Mouse (Mus musculus) right cerebral cortex, postnatal 14 days (tissue): ENCODE measurements around the gene Dpysl4.

ENCODE experiments used
- DNase-seq: peaks from one replicate; pipeline ENCODE4 v3.0.0; 2022

Dpysl4 gene

GRCm38 (mm10) chr7:139085629-139086194 lies at the start of gene Dpysl4:
TSS of gene Dpysl4 (plus strand) at chr7:139086001.
- peak; percentile 90 for DNase-seq

- no peak for DNase-seq
Observed at GRCm38 (mm10) chr7:139063406-139063805, 22.4 kb upstream of the Dpysl4 start.

- peak; percentile 79 for DNase-seq
Observed at GRCm38 (mm10) chr7:139068182-139068623, 17.6 kb upstream of the Dpysl4 start.

- no peak for DNase-seq
Observed at GRCm38 (mm10) chr7:139074189-139074588, 11.6 kb upstream of the Dpysl4 start.

GRCm38 (mm10) chr7:139075054-139075794 lies 10.6 kb upstream of the Dpysl4 start:
- no peak for DNase-seq

GRCm38 (mm10) chr7:139077283-139077682 lies 8.5 kb upstream of the Dpysl4 start:
- no peak for DNase-seq

- no peak for DNase-seq
Observed at GRCm38 (mm10) chr7:139078181-139078580, 7.6 kb upstream of the Dpysl4 start.

GRCm38 (mm10) chr7:139079141-139079540 lies 6.7 kb upstream of the Dpysl4 start:
- no peak for DNase-seq

- no peak for DNase-seq
Observed at GRCm38 (mm10) chr7:139080714-139081113, 5.1 kb upstream of the Dpysl4 start.

- DNase-seq: no peak
Observed at GRCm38 (mm10) chr7:139081158-139081557, 4.6 kb upstream of the Dpysl4 start.

GRCm38 (mm10) chr7:139082281-139082680 lies 3.5 kb upstream of the Dpysl4 start:
- DNase-seq: no peak

GRCm38 (mm10) chr7:139084316-139084715 lies 1.5 kb upstream of the Dpysl4 start:
- no peak for DNase-seq

- DNase-seq: peak; percentile 53
Observed at GRCm38 (mm10) chr7:139086195-139087158, 676 bp downstream of the Dpysl4 start.

GRCm38 (mm10) chr7:139087801-139088200 lies 2.0 kb downstream of the Dpysl4 start:
- no peak for DNase-seq

GRCm38 (mm10) chr7:139089892-139090874 lies 4.4 kb downstream of the Dpysl4 start:
- DNase-seq: peak; percentile 57

- no peak for DNase-seq
Observed at GRCm38 (mm10) chr7:139091681-139092080, 5.9 kb downstream of the Dpysl4 start.

- DNase-seq: no peak
Observed at GRCm38 (mm10) chr7:139092676-139093075, 6.9 kb downstream of the Dpysl4 start.

- DNase-seq: no peak
Observed at GRCm38 (mm10) chr7:139093124-139093523, 7.3 kb downstream of the Dpysl4 start.

GRCm38 (mm10) chr7:139093781-139094180 lies 8.0 kb downstream of the Dpysl4 start:
- DNase-seq: no peak

- DNase-seq: no peak
Observed at GRCm38 (mm10) chr7:139094761-139095160, 9.0 kb downstream of the Dpysl4 start.

- no peak for DNase-seq
Observed at GRCm38 (mm10) chr7:139095282-139095681, 9.5 kb downstream of the Dpysl4 start.

- DNase-seq: no peak
Observed at GRCm38 (mm10) chr7:139096399-139096798, 10.6 kb downstream of the Dpysl4 start.
